Mouse (Mus musculus): ENCODE data around the gene Tax1bp3. TPM values are rescaled to one million over a fixed set of nuclear protein-coding genes. Genes with fewer than 3 reads are reported as not detected.
A peak's percentile ranks its signal among the peaks of the same experiment; 100 is the strongest.

Tax1bp3 gene
- polyA plus RNA-seq, 1 experiment from 2014 or later: 34.8 TPM

- no peak for ATAC-seq (ENCODE audit: low read depth)
- DNase-seq: no peak
- Histone ChIP-seq H3K36me3 (peaks cover 37% of the 10 kb centered on the region), H3K4me1 (replicated peaks) (peaks cover 56% of the 10 kb centered on the region), H3K9me3 (replicated peaks) (no peaks in the 10 kb centered on the region), H3K9ac (peak overlapping the region; percentile 96), H3K4me2 (peak overlapping the region; percentile 97), H3K27ac (peak overlapping the region; percentile 79), H3K4me3 (replicated peaks) (peak overlapping the region; percentile 96), H3K27me3 (no peaks in the 10 kb centered on the region)
- 0% methylated on average over 15 of the region's 15 CpGs for WGBS (ENCODE audit: insufficient replicate concordance)
These were observed 697 bp upstream of the Tax1bp3 start for GRCm38 (mm10) chr11:73176186-73176585.

GRCm38 (mm10) chr11:73177509-73177875 lies 609 bp downstream of the Tax1bp3 start:
- Histone ChIP-seq H3K9ac (peak overlapping the region; percentile 96), H3K27ac (peak overlapping the region; percentile 83), H3K36me3 (peaks cover 25% of the 10 kb centered on the region), H3K27me3 (no peaks in the 10 kb centered on the region), H3K4me3 (replicated peaks) (peak overlapping the region; percentile 96), H3K9me3 (replicated peaks) (no peaks in the 10 kb centered on the region), H3K4me1 (replicated peaks) (peaks cover 43% of the 10 kb centered on the region), H3K4me2 (peak overlapping the region; percentile 97)
- WGBS (ENCODE audit: insufficient replicate concordance): 1% methylated on average over 20 of the region's 28 CpGs
- ATAC-seq (ENCODE audit: low read depth) (peak; percentile 41), DNase-seq (peak; percentile 59)

GRCm38 (mm10) chr11:73177895-73178294 lies 1.0 kb downstream of the Tax1bp3 start:
- H3K9ac ChIP-seq: peak overlapping the region; percentile 96
- H3K36me3 ChIP-seq: peaks cover 21% of the 10 kb centered on the region
- H3K4me3 ChIP-seq (replicated peaks): peak overlapping the region; percentile 96
- no peak overlapping the region; the same call in 1 of the 2 replicates for H3K27ac ChIP-seq
- H3K27me3 ChIP-seq: no peaks in the 10 kb centered on the region
- peaks cover 42% of the 10 kb centered on the region for H3K4me1 ChIP-seq (replicated peaks)
- no peak for ATAC-seq (ENCODE audit: low read depth)
- 14% methylated on average over 2 of the region's 2 CpGs for WGBS (ENCODE audit: insufficient replicate concordance)
- no peak for DNase-seq
- peak overlapping the region; percentile 97 for H3K4me2 ChIP-seq
- H3K9me3 ChIP-seq (replicated peaks): no peaks in the 10 kb centered on the region

- no peaks in the 10 kb centered on the region for H3K9me3 ChIP-seq (replicated peaks)
- no peak overlapping the region for H3K27ac ChIP-seq
- H3K4me3 ChIP-seq (replicated peaks): no peak overlapping the region
- H3K4me2 ChIP-seq: no peak overlapping the region
- H3K9ac ChIP-seq: no peak overlapping the region
- no peak for DNase-seq
- WGBS (ENCODE audit: insufficient replicate concordance): 72% methylated on average over 10 of the region's 10 CpGs
- 0 out of 2 replicates have a peak, but pooled peaks cover 3% of the 10 kb centered on the region for H3K4me1 ChIP-seq (replicated peaks)
- no peaks in the 10 kb centered on the region for H3K27me3 ChIP-seq
- no peak for ATAC-seq (ENCODE audit: low read depth)
- peaks cover 23% of the 10 kb centered on the region for H3K36me3 ChIP-seq
These were observed 9.2 kb downstream of the Tax1bp3 start for GRCm38 (mm10) chr11:73185872-73186615.

GRCm38 (mm10) chr11:73187231-73187630 lies 10.3 kb downstream of the Tax1bp3 start:
- no peaks in the 10 kb centered on the region for H3K27me3 ChIP-seq
- ATAC-seq (ENCODE audit: low read depth): no peak
- H3K4me3 ChIP-seq (replicated peaks): no peak overlapping the region
- H3K36me3 ChIP-seq: peaks cover 23% of the 10 kb centered on the region
- no peak overlapping the region for H3K27ac ChIP-seq
- DNase-seq: no peak
- no peaks in the 10 kb centered on the region for H3K9me3 ChIP-seq (replicated peaks)
- H3K4me2 ChIP-seq: no peak overlapping the region
- H3K4me1 ChIP-seq (replicated peaks): 0 out of 2 replicates have a peak, but pooled peaks cover 3% of the 10 kb centered on the region
- H3K9ac ChIP-seq: no peak overlapping the region
- WGBS (ENCODE audit: insufficient replicate concordance): 74% methylated on average over 6 of the region's 6 CpGs

DNA sequence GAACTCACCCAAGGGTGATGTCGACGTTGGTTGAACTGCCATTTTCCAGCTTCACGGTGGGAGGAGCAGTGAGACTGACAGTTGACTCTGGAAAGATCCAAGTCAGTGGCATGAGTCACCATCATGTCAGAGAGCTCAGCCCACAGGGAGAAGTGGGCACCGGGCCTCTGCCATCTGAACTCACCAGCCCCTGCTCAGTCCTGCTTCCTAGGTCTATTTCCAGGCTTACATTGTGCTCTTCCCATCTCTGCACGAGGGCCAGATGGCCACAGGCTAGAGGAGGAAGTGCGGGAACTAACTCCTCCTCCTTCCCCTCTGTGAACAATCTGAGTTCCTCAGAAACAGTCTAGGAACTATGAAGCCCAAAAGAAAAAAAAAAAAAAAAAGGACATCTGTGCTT lies 16.2 kb downstream of the Tax1bp3 start:
- H3K9ac ChIP-seq: no peak overlapping the region

GRCm38 (mm10) chr11:73194444-73194843 lies 17.6 kb downstream of the Tax1bp3 start:
- DNase-seq (no peak), ATAC-seq (ENCODE audit: low read depth) (no peak)
- H3K9ac ChIP-seq: no peak overlapping the region
- peaks cover 16% of the 10 kb centered on the region for H3K4me1 ChIP-seq (replicated peaks)
- WGBS (ENCODE audit: insufficient replicate concordance): 60% methylated on average over 2 of the region's 2 CpGs
- H3K4me2 ChIP-seq: no peak overlapping the region
- no peak overlapping the region for H3K4me3 ChIP-seq (replicated peaks)
- peaks cover 9% of the 10 kb centered on the region; the same call in 1 of the 2 replicates for H3K36me3 ChIP-seq
- no peaks in the 10 kb centered on the region for H3K27me3 ChIP-seq
- no peaks in the 10 kb centered on the region for H3K9me3 ChIP-seq (replicated peaks)
- H3K27ac ChIP-seq: no peak overlapping the region

More for the DNA sequence above, 16.2 kb downstream of the Tax1bp3 start:
- no peaks in the 10 kb centered on the region for H3K27me3 ChIP-seq
- DNase-seq (no peak), ATAC-seq (ENCODE audit: low read depth) (no peak)
- 50% methylated on average over 6 of the region's 6 CpGs for WGBS (ENCODE audit: insufficient replicate concordance)
- no peak overlapping the region for H3K27ac ChIP-seq
- H3K36me3 ChIP-seq: peaks cover 9% of the 10 kb centered on the region; the same call in 1 of the 2 replicates
- no peak overlapping the region for H3K4me3 ChIP-seq (replicated peaks)
- no peaks in the 10 kb centered on the region for H3K9me3 ChIP-seq (replicated peaks)
- H3K4me2 ChIP-seq: no peak overlapping the region
- peaks cover 10% of the 10 kb centered on the region for H3K4me1 ChIP-seq (replicated peaks)

DNA sequence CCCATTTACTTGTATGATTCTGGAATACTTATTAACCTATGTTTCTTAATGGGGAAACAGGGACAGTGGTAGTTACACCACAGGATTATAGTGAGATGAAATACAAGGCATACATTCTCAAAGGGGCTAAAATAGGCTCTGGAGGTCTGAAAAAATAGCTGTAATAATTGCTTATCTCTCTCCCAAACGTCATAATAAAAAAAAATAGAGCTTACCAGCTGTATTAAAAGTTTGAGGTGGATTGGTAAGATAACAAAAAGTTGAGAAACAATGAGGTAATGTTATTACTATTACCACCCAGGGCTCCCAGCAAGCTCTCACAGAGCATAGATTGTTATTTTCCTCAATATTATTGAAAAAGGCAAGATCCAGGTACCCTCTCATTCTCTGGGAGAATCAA lies 21.3 kb downstream of the Tax1bp3 start:
- WGBS (ENCODE audit: insufficient replicate concordance): 0% methylated on average over 1 of the region's 1 CpGs
- Histone ChIP-seq H3K4me1 (replicated peaks) (peaks cover 25% of the 10 kb centered on the region), H3K9ac (peak overlapping the region; percentile 88), H3K36me3 (no peaks in the 10 kb centered on the region), H3K4me2 (peak overlapping the region; percentile 99), H3K4me3 (replicated peaks) (peak overlapping the region; percentile 85), H3K27me3 (no peaks in the 10 kb centered on the region), H3K9me3 (replicated peaks) (no peaks in the 10 kb centered on the region), H3K27ac (no peak overlapping the region)
- DNase-seq: no peak
- ATAC-seq (ENCODE audit: low read depth): no peak

DNA sequence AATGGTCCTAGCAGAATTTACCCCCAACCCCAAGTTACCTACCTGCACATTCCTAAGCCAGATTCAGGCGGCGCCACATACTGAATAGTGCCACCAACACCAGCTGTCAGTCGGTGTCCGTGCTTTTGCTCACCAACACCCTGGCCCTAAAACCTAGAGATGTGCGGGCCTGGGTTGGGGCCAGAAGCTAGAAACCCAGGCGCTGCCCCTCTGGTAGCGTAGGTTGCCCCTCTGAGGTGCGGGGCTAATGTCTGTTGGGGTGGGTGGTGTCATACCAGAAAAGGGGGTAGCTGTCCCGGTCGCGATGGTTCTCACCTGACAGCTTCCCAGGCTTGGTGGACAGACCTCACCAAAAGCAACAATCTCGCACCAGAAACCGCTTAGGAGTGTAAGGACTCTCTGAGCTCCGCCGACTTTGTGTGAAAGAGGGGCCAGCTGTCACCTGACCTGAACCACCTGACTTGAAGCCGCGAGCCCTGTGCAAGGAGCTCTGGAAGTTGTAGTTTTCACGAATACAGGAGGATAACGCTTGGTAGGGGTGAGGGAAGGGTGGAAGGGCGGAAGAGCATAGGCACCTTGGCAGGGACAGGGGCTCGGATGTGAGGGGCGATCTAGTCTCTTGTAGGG lies 21.8 kb downstream of the Tax1bp3 start, which contains the start of gene Ctns:
Gene Ctns (minus strand): TSS at position 440 of the 627 bp plus-strand sequence.
- ATAC-seq (ENCODE audit: low read depth): peak; percentile 95
- Histone ChIP-seq H3K9ac (peak within 1 kb of the TSS; percentile 88), H3K4me3 (replicated peaks) (peak within 1 kb of the TSS; percentile 85), H3K9me3 (replicated peaks) (no peaks in the 10 kb centered on the region), H3K4me1 (replicated peaks) (peaks cover 25% of the 10 kb centered on the region), H3K27me3 (no peaks in the 10 kb centered on the region), H3K4me2 (peak within 1 kb of the TSS; percentile 99), H3K36me3 (no peaks in the 10 kb centered on the region), H3K27ac (peak within 1 kb of the TSS; percentile 78)
- DNase-seq: peak; percentile 80
- 2% methylated on average over 22 of the region's 22 CpGs for WGBS (ENCODE audit: insufficient replicate concordance)

DNA sequence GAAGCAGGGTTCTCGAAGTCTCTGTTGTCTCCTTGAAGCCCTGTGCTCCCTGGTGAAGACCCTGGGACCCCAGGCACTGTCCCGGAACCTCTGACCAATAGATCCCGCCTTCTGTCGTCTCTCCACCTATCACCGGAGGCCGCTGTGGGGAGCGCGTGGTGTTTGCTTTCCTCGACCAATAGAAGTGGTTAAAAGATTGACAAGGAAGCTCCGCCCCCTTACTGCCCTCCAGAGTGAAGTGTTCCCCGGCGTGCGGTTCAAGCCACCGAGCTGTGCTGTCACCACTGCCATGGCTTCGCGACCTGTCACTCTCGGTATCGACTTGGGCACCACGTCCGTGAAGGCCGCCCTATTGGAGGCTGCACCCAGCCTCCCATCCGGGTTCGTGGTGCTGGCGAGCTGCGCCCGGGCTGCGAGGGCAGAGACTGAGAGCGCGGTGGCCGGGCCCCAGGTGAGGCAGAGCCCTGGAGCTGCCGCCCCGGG lies 22.4 kb downstream of the Tax1bp3 start, which contains the start of gene Shpk:
Gene Shpk (plus strand): TSS at position 231 of the 483 bp plus-strand sequence.
- H3K27me3 ChIP-seq: no peaks in the 10 kb centered on the region
- peak within 1 kb of the TSS; percentile 99 for H3K4me2 ChIP-seq
- peak within 1 kb of the TSS; percentile 78 for H3K27ac ChIP-seq
- ATAC-seq (ENCODE audit: low read depth): peak; percentile 96
- H3K4me1 ChIP-seq (replicated peaks): peaks cover 25% of the 10 kb centered on the region
- DNase-seq: peak; percentile 93
- peak within 1 kb of the TSS; percentile 85 for H3K4me3 ChIP-seq (replicated peaks)
- under 1% methylated on average over 32 of the region's 32 CpGs for WGBS (ENCODE audit: insufficient replicate concordance)
- no peaks in the 10 kb centered on the region for H3K9me3 ChIP-seq (replicated peaks)
- H3K36me3 ChIP-seq: no peaks in the 10 kb centered on the region
- peak within 1 kb of the TSS; percentile 88 for H3K9ac ChIP-seq

GRCm38 (mm10) chr11:73199879-73200278 lies 23.0 kb downstream of the Tax1bp3 start:
- WGBS (ENCODE audit: insufficient replicate concordance): under 1% methylated on average over 12 of the region's 12 CpGs
- H3K9me3 ChIP-seq (replicated peaks): no peaks in the 10 kb centered on the region
- H3K27ac ChIP-seq: peak overlapping the region; percentile 78
- peak overlapping the region; percentile 99 for H3K4me2 ChIP-seq
- DNase-seq (peak; percentile 52), ATAC-seq (ENCODE audit: low read depth) (peak; percentile 8; the same call in 1 of the 2 replicates)
- no peaks in the 10 kb centered on the region for H3K27me3 ChIP-seq
- peaks cover 25% of the 10 kb centered on the region for H3K4me1 ChIP-seq (replicated peaks)
- H3K9ac ChIP-seq: peak overlapping the region; percentile 88
- peak overlapping the region; percentile 85 for H3K4me3 ChIP-seq (replicated peaks)
- no peaks in the 10 kb centered on the region for H3K36me3 ChIP-seq
